Mouse (Mus musculus): ENCODE measurements around the gene Klra4.
"Not testable (repeated sequence)": the region's sequence is repeated elsewhere in the genome, so short reads cannot be mapped to it uniquely, and the experiment has no call there.

The Klra4 gene

GRCm38 (mm10) chr6:130067171-130067570 is at the start of gene Klra4:
Gene Klra4 (minus strand): TSS chr6:130067271.
- not testable (repeated sequence) for DNase-seq (ENCODE audit: low spot score)

GRCm38 (mm10) chr6:130110485-130110884 is 43.4 kb upstream of the Klra4 start:
- DNase-seq (ENCODE audit: low spot score), result no peak

GRCm38 (mm10) chr6:130102743-130103142 is 35.7 kb upstream of the Klra4 start:
- DNase-seq (ENCODE audit: low spot score), result not testable (repeated sequence)

GRCm38 (mm10) chr6:130092336-130092948 is 25.4 kb upstream of the Klra4 start:
- no peak for DNase-seq (ENCODE audit: low spot score)

GRCm38 (mm10) chr6:130065196-130065595 is 1.9 kb downstream of the Klra4 start:
- no peak for DNase-seq (ENCODE audit: low spot score)

- DNase-seq (ENCODE audit: low spot score), result not testable (repeated sequence)
Measured at GRCm38 (mm10) chr6:130035146-130035545, 31.9 kb downstream of the Klra4 start.

- not testable (repeated sequence) for DNase-seq (ENCODE audit: low spot score)
Measured at GRCm38 (mm10) chr6:130031493-130032089, 35.5 kb downstream of the Klra4 start.

GRCm38 (mm10) chr6:130026854-130027253 is 40.2 kb downstream of the Klra4 start, which contains the start of gene Klra6:
Gene Klra6 (minus strand): TSS chr6:130026954.
- no peak for DNase-seq (ENCODE audit: low spot score)

Measured in ovary, postnatal 14 days (tissue).